Mouse (Mus musculus): Measurements from ENCODE around the gene Sh3glb1. TPM values are rescaled to one million over a fixed set of nuclear protein-coding genes. Genes with fewer than 3 reads are reported as not detected.

Gene Sh3glb1
- total RNA-seq, 2 experiments from 2014 or later, result 182 to 202 TPM

Other genes with a start within 250 kb of the Sh3glb1 start
- 7.5 and 10.5 TPM in 2 replicates for gene Hs2st1, start 150.2 kb downstream of the Sh3glb1 start, total RNA-seq (2015; ENCODE audit: low replicate concordance)
- gene Hs2st1, start 150.2 kb downstream of the Sh3glb1 start, total RNA-seq (2017; ENCODE audit: low replicate concordance), result 13.1 and 13.2 TPM in 2 replicates
- 253 and 262 TPM in 2 replicates for gene Selenof, start 150.0 kb downstream of the Sh3glb1 start, total RNA-seq (2015; ENCODE audit: low replicate concordance)
- gene Selenof, start 150.0 kb downstream of the Sh3glb1 start, total RNA-seq (2017; ENCODE audit: low replicate concordance), result 206 and 298 TPM in 2 replicates
- 9.2 and 20.5 TPM in 2 replicates for gene Clca3a1, start 40.6 kb upstream of the Sh3glb1 start, total RNA-seq (2015; ENCODE audit: low replicate concordance)
- gene Clca3a1, start 40.6 kb upstream of the Sh3glb1 start, total RNA-seq (2017; ENCODE audit: low replicate concordance), result 12.5 and 17.9 TPM in 2 replicates
- not detected in 2 replicates for gene Clca3a2, start 99.2 kb upstream of the Sh3glb1 start, total RNA-seq (2015; ENCODE audit: low replicate concordance)
- not detected in 2 replicates for gene Clca3a2, start 99.2 kb upstream of the Sh3glb1 start, total RNA-seq (2017; ENCODE audit: low replicate concordance)
- gene Clca3b, start 129.0 kb upstream of the Sh3glb1 start, total RNA-seq (2015; ENCODE audit: low replicate concordance), result not detected in 2 replicates
- gene Clca3b, start 129.0 kb upstream of the Sh3glb1 start, total RNA-seq (2017; ENCODE audit: low replicate concordance), result not detected in 2 replicates
- gene Clca4b, start 212.2 kb upstream of the Sh3glb1 start, total RNA-seq (2015; ENCODE audit: low replicate concordance), result not detected in 2 replicates
- gene Clca4b, start 212.2 kb upstream of the Sh3glb1 start, total RNA-seq (2017; ENCODE audit: low replicate concordance), result not detected in 2 replicates